Mouse (Mus musculus): ENCODE measurements around the gene Herc6.

- TF ChIP-seq POLR2A (IDR thresholded peaks at IDR 0.05; ENCODE audit: extremely low read depth, insufficient read depth, low read length) (no peak), CTCF (IDR thresholded peaks at IDR 0.05; ENCODE audit: extremely low read depth, insufficient read depth, low read length) (no peak)
Measured at GRCm38 (mm10) chr6:57581595-57581994, 795 bp downstream of the Herc6 start.

Data from cortical plate, adult 2 months (tissue).